Mouse (Mus musculus): ENCODE data around the gene Rmnd1. TPM values are rescaled to one million over a fixed set of nuclear protein-coding genes. Genes with fewer than 3 reads are reported as not detected.
"Not testable (repeated sequence)": the region's sequence is repeated elsewhere in the genome, so short reads cannot be mapped to it uniquely, and the experiment has no call there.

The Rmnd1 gene
- polyA plus RNA-seq (2015; fragmentation: Nextera tagmentation; extraction: Ambion mirVana) = 51.3 and 53.7 TPM in 2 replicates

- Histone ChIP-seq H3K9me3 (no peaks in the 10 kb centered on the region), H3K4me2 (replicated peaks) (peak within 1 kb of the TSS; percentile 73), H3K4me1 (replicated peaks) (peaks cover 21% of the 10 kb centered on the region), H3K36me3 (peaks cover 14% of the 10 kb centered on the region), H3K4me3 (replicated peaks) (peak within 1 kb of the TSS; percentile 64), H3K27ac (peak within 1 kb of the TSS; percentile 82), H3K9ac (replicated peaks) (peak within 1 kb of the TSS; percentile 76), H3K27me3 (no peaks in the 10 kb centered on the region)
- ATAC-seq = peak; percentile 96
- under 1% methylated on average over 63 of the region's 75 CpGs for WGBS
Observed at GRCm38 (mm10) chr10:4432123-4432931, at the start of gene Rmnd1, which contains the start of gene Armt1. Gene Rmnd1 (minus strand): TSS chr10:4432388. Gene Armt1 (plus strand): TSS chr10:4432467.

- no peaks in the 10 kb centered on the region for H3K36me3 ChIP-seq
- no peak overlapping the region for H3K9ac ChIP-seq (replicated peaks)
- no peak overlapping the region for H3K27ac ChIP-seq
- no peak overlapping the region for H3K4me2 ChIP-seq (replicated peaks)
- H3K4me1 ChIP-seq (replicated peaks) = no peaks in the 10 kb centered on the region
- 86% methylated on average over 8 of the region's 8 CpGs for WGBS
- no peaks in the 10 kb centered on the region for H3K9me3 ChIP-seq
- H3K27me3 ChIP-seq = no peaks in the 10 kb centered on the region
- no peak overlapping the region for H3K4me3 ChIP-seq (replicated peaks)
- ATAC-seq = no peak
Observed at GRCm38 (mm10) chr10:4481695-4482094, 49.5 kb upstream of the Rmnd1 start.

GRCm38 (mm10) chr10:4480929-4481328 lies 48.7 kb upstream of the Rmnd1 start:
- no peaks in the 10 kb centered on the region for H3K4me1 ChIP-seq (replicated peaks)
- WGBS = 85% methylated on average over 3 of the region's 3 CpGs
- no peak for ATAC-seq
- H3K27me3 ChIP-seq = no peaks in the 10 kb centered on the region
- no peaks in the 10 kb centered on the region for H3K36me3 ChIP-seq
- no peaks in the 10 kb centered on the region for H3K9me3 ChIP-seq
- H3K9ac ChIP-seq (replicated peaks) = no peak overlapping the region
- H3K27ac ChIP-seq = no peak overlapping the region
- H3K4me3 ChIP-seq (replicated peaks) = no peak overlapping the region
- no peak overlapping the region for H3K4me2 ChIP-seq (replicated peaks)

GRCm38 (mm10) chr10:4476604-4477003 lies 44.4 kb upstream of the Rmnd1 start:
- Histone ChIP-seq H3K27me3 (no peaks in the 10 kb centered on the region), H3K4me3 (replicated peaks) (no peak overlapping the region), H3K9ac (replicated peaks) (no peak overlapping the region), H3K36me3 (no peaks in the 10 kb centered on the region), H3K4me1 (replicated peaks) (no peaks in the 10 kb centered on the region), H3K9me3 (no peaks in the 10 kb centered on the region), H3K4me2 (replicated peaks) (no peak overlapping the region), H3K27ac (no peak overlapping the region)
- 98% methylated on average over 5 of the region's 5 CpGs for WGBS
- no peak for ATAC-seq

- WGBS = 84% methylated on average over 3 of the region's 3 CpGs
- H3K9me3 ChIP-seq = no peaks in the 10 kb centered on the region
- no peak overlapping the region for H3K4me3 ChIP-seq (replicated peaks)
- H3K27ac ChIP-seq = no peak overlapping the region
- H3K4me1 ChIP-seq (replicated peaks) = no peaks in the 10 kb centered on the region
- no peak for ATAC-seq
- H3K4me2 ChIP-seq (replicated peaks) = no peak overlapping the region
- H3K36me3 ChIP-seq = no peaks in the 10 kb centered on the region
- no peak overlapping the region for H3K9ac ChIP-seq (replicated peaks)
- no peaks in the 10 kb centered on the region for H3K27me3 ChIP-seq
Observed at GRCm38 (mm10) chr10:4475431-4475830, 43.2 kb upstream of the Rmnd1 start.

GRCm38 (mm10) chr10:4473591-4473993 lies 41.4 kb upstream of the Rmnd1 start:
- ATAC-seq = no peak
- no peaks in the 10 kb centered on the region for H3K36me3 ChIP-seq
- H3K4me1 ChIP-seq (replicated peaks) = no peaks in the 10 kb centered on the region
- H3K27ac ChIP-seq = no peak overlapping the region
- WGBS = 94% methylated on average over 11 of the region's 11 CpGs
- H3K27me3 ChIP-seq = no peaks in the 10 kb centered on the region
- H3K4me2 ChIP-seq (replicated peaks) = no peak overlapping the region
- no peak overlapping the region for H3K9ac ChIP-seq (replicated peaks)
- no peaks in the 10 kb centered on the region for H3K9me3 ChIP-seq
- H3K4me3 ChIP-seq (replicated peaks) = no peak overlapping the region

GRCm38 (mm10) chr10:4469406-4469805 lies 37.2 kb upstream of the Rmnd1 start:
- no peaks in the 10 kb centered on the region for H3K36me3 ChIP-seq
- no peaks in the 10 kb centered on the region for H3K27me3 ChIP-seq
- no peak for ATAC-seq
- no peak overlapping the region for H3K9ac ChIP-seq (replicated peaks)
- H3K27ac ChIP-seq = no peak overlapping the region
- no peaks in the 10 kb centered on the region for H3K4me1 ChIP-seq (replicated peaks)
- no peak overlapping the region for H3K4me3 ChIP-seq (replicated peaks)
- H3K9me3 ChIP-seq = no peaks in the 10 kb centered on the region
- WGBS = 88% methylated on average over 3 of the region's 3 CpGs
- no peak overlapping the region for H3K4me2 ChIP-seq (replicated peaks)

GRCm38 (mm10) chr10:4465799-4466198 lies 33.6 kb upstream of the Rmnd1 start:
- no peak overlapping the region for H3K9ac ChIP-seq (replicated peaks)
- 82% methylated on average over 7 of the region's 7 CpGs for WGBS

GRCm38 (mm10) chr10:4460201-4460600 lies 28.0 kb upstream of the Rmnd1 start:
- Histone ChIP-seq H3K9ac (replicated peaks) (no peak overlapping the region), H3K4me3 (replicated peaks) (no peak overlapping the region), H3K36me3 (peaks cover 7% of the 10 kb centered on the region), H3K27me3 (no peaks in the 10 kb centered on the region), H3K9me3 (no peaks in the 10 kb centered on the region), H3K27ac (no peak overlapping the region), H3K4me1 (replicated peaks) (no peaks in the 10 kb centered on the region), H3K4me2 (replicated peaks) (no peak overlapping the region)
- no peak for ATAC-seq
- 98% methylated on average over 2 of the region's 2 CpGs for WGBS

More at GRCm38 (mm10) chr10:4465799-4466198, 33.6 kb upstream of the Rmnd1 start:
- H3K4me3 ChIP-seq (replicated peaks) = no peak overlapping the region
- no peaks in the 10 kb centered on the region for H3K9me3 ChIP-seq
- H3K27me3 ChIP-seq = no peaks in the 10 kb centered on the region
- H3K36me3 ChIP-seq = no peaks in the 10 kb centered on the region
- H3K4me1 ChIP-seq (replicated peaks) = no peaks in the 10 kb centered on the region
- H3K4me2 ChIP-seq (replicated peaks) = no peak overlapping the region
- H3K27ac ChIP-seq = no peak overlapping the region
- no peak for ATAC-seq

- no peaks in the 10 kb centered on the region for H3K9me3 ChIP-seq
- 83% methylated on average over 4 of the region's 4 CpGs for WGBS
- H3K9ac ChIP-seq (replicated peaks) = no peak overlapping the region
- ATAC-seq = no peak
- H3K36me3 ChIP-seq = peaks cover 34% of the 10 kb centered on the region
- no peak overlapping the region for H3K27ac ChIP-seq
- no peaks in the 10 kb centered on the region for H3K4me1 ChIP-seq (replicated peaks)
- no peak overlapping the region for H3K4me3 ChIP-seq (replicated peaks)
- H3K27me3 ChIP-seq = no peaks in the 10 kb centered on the region
- H3K4me2 ChIP-seq (replicated peaks) = no peak overlapping the region
Observed at GRCm38 (mm10) chr10:4456409-4456808, 24.2 kb upstream of the Rmnd1 start.

- H3K4me2 ChIP-seq (replicated peaks) = no peak overlapping the region
- no peak for ATAC-seq
Observed at GRCm38 (mm10) chr10:4435416-4435815, 3.2 kb upstream of the Rmnd1 start.

GRCm38 (mm10) chr10:4433871-4434270 lies 1.7 kb upstream of the Rmnd1 start:
- H3K4me3 ChIP-seq (replicated peaks); H3K9ac ChIP-seq (replicated peaks); ATAC-seq; H3K9me3 ChIP-seq; H3K27me3 ChIP-seq; H3K27ac ChIP-seq: not testable (repeated sequence)
- Histone ChIP-seq H3K36me3 (peaks cover 12% of the 10 kb centered on the region), H3K4me2 (replicated peaks) (peak overlapping the region; percentile 63), H3K4me1 (replicated peaks) (peaks cover 21% of the 10 kb centered on the region)
- WGBS = 90% methylated on average over 2 of the region's 2 CpGs

More at GRCm38 (mm10) chr10:4435416-4435815, 3.2 kb upstream of the Rmnd1 start:
- no peak overlapping the region for H3K27ac ChIP-seq
- H3K9me3 ChIP-seq = no peaks in the 10 kb centered on the region
- H3K4me1 ChIP-seq (replicated peaks) = peaks cover 21% of the 10 kb centered on the region
- H3K9ac ChIP-seq (replicated peaks) = no peak overlapping the region
- 88% methylated on average over 3 of the region's 3 CpGs for WGBS
- H3K27me3 ChIP-seq = no peaks in the 10 kb centered on the region
- no peak overlapping the region for H3K4me3 ChIP-seq (replicated peaks)
- peaks cover 25% of the 10 kb centered on the region for H3K36me3 ChIP-seq

Data from midbrain, embryonic 13.5 days (tissue).